Mouse (Mus musculus): Measurements from ENCODE around the gene Guk1.

Guk1 gene

GRCm38 (mm10) chr11:59212892-59213494 is 21.0 kb upstream of the Guk1 start:
- in situ Hi-C loops (cut with MboI; ENCODE audit: unreplicated experiment in 2 of 2): loop anchor here in 1 of 2 experiments (25.0 kb wide), 1 partner anchor 901 kb away; the partner anchor contains the start of gene Zfp692

GRCm38 (mm10) chr11:59212320-59212719 is 20.3 kb upstream of the Guk1 start:
- in situ Hi-C loops (cut with MboI; ENCODE audit: unreplicated experiment in 2 of 2): loop anchor here in 1 of 2 experiments (25.0 kb wide), 1 partner anchor 900 kb away; the partner anchor contains the start of gene Zfp692

- in situ Hi-C loops (cut with MboI; ENCODE audit: unreplicated experiment in 2 of 2): loop anchor here in 1 of 2 experiments (25.0 kb wide), 1 partner anchor 899 kb away; the partner anchor contains the start of gene Zfp692
Measured at GRCm38 (mm10) chr11:59211561-59211960, 19.5 kb upstream of the Guk1 start.

- in situ Hi-C loops (cut with MboI; ENCODE audit: unreplicated experiment in 2 of 2): loop anchor here in 1 of 2 experiments (25.0 kb wide), 1 partner anchor 898 kb away; the partner anchor contains the start of gene Zfp692
Measured at GRCm38 (mm10) chr11:59210020-59210419, 18.0 kb upstream of the Guk1 start.

- in situ Hi-C loops (cut with MboI; ENCODE audit: unreplicated experiment in 2 of 2): loop anchor here in 1 of 2 experiments (25.0 kb wide), 1 partner anchor 897 kb away; the partner anchor contains the start of gene Zfp692
Measured at GRCm38 (mm10) chr11:59209580-59209979, 17.6 kb upstream of the Guk1 start.

GRCm38 (mm10) chr11:59209003-59209441 is 17.0 kb upstream of the Guk1 start:
- in situ Hi-C loops (cut with MboI; ENCODE audit: unreplicated experiment in 2 of 2): loop anchor here in 1 of 2 experiments (25.0 kb wide), 1 partner anchor 897 kb away; the partner anchor contains the start of gene Zfp692

- in situ Hi-C loops (cut with MboI; ENCODE audit: unreplicated experiment in 2 of 2): loop anchor here in 1 of 2 experiments (25.0 kb wide), 1 partner anchor 896 kb away; the partner anchor contains the start of gene Zfp692
Measured at GRCm38 (mm10) chr11:59208153-59208831, 16.3 kb upstream of the Guk1 start, which contains the start of gene 2310033P09Rik. Gene 2310033P09Rik (plus strand): TSS chr11:59208321.

- in situ Hi-C loops (cut with MboI; ENCODE audit: unreplicated experiment in 2 of 2): loop anchor here in 1 of 2 experiments (25.0 kb wide), 1 partner anchor 890 kb away; the partner anchor contains the start of gene Zfp692
Measured at GRCm38 (mm10) chr11:59202081-59202995, 10.3 kb upstream of the Guk1 start, which contains the start of gene Mrpl55. Gene Mrpl55 (plus strand): TSS chr11:59202486.

- in situ Hi-C loops (cut with MboI; ENCODE audit: unreplicated experiment in 2 of 2): loop anchor here in 1 of 2 experiments (25.0 kb wide), 1 partner anchor 889 kb away; the partner anchor contains the start of gene Zfp692
Measured at GRCm38 (mm10) chr11:59201216-59202002, 9.4 kb upstream of the Guk1 start.

- in situ Hi-C loops (cut with MboI; ENCODE audit: unreplicated experiment in 2 of 2): no loop called here
Measured at GRCm38 (mm10) chr11:59196230-59196629, 4.2 kb upstream of the Guk1 start.

- in situ Hi-C loops (cut with MboI; ENCODE audit: unreplicated experiment in 2 of 2): no loop called here
Measured at GRCm38 (mm10) chr11:59191231-59192058, 567 bp downstream of the Guk1 start.

GRCm38 (mm10) chr11:59187706-59188105 is 4.3 kb downstream of the Guk1 start:
- in situ Hi-C loops (cut with MboI; ENCODE audit: unreplicated experiment in 2 of 2): loop anchor here (5.0 to 10.0 kb wide), 2 partner anchors 85 to 223 kb away; no protein-coding TSS in a partner anchor

- in situ Hi-C loops (cut with MboI; ENCODE audit: unreplicated experiment in 2 of 2): loop anchor here (5.0 to 10.0 kb wide), 2 partner anchors 83 to 221 kb away; no protein-coding TSS in a partner anchor
Measured at GRCm38 (mm10) chr11:59185490-59185889, 6.5 kb downstream of the Guk1 start.

- in situ Hi-C loops (cut with MboI; ENCODE audit: unreplicated experiment in 2 of 2): loop anchor here (5.0 to 10.0 kb wide), 3 partner anchors 82 to 219 kb away; no protein-coding TSS in a partner anchor
Measured at GRCm38 (mm10) chr11:59183821-59184220, 8.2 kb downstream of the Guk1 start.

- in situ Hi-C loops (cut with MboI; ENCODE audit: unreplicated experiment in 2 of 2): loop anchor here (5.0 to 10.0 kb wide), 3 partner anchors 81 to 218 kb away; no protein-coding TSS in a partner anchor
Measured at GRCm38 (mm10) chr11:59182864-59183331, 9.1 kb downstream of the Guk1 start, which contains the start of gene Gjc2. Gene Gjc2 (minus strand): TSS chr11:59183213.

GRCm38 (mm10) chr11:59176921-59177320 is 15.1 kb downstream of the Guk1 start:
- in situ Hi-C loops (cut with MboI; ENCODE audit: unreplicated experiment in 2 of 2): no loop called here

- in situ Hi-C loops (cut with MboI; ENCODE audit: unreplicated experiment in 2 of 2): no loop called here
Measured at GRCm38 (mm10) chr11:59176475-59176874, 15.5 kb downstream of the Guk1 start.
